Mouse (Mus musculus): Measurements from ENCODE around the gene Dnah9. TPM values are rescaled to one million over a fixed set of nuclear protein-coding genes. Genes with fewer than 3 reads are reported as not detected.

The Dnah9 gene
- 0.84 and 1.2 TPM in 2 replicates for polyA plus RNA-seq (2012; rRNA removed)

GRCm38 (mm10) chr11:66167801-66168651, at the start of gene Dnah9:
Gene Dnah9, minus strand, starts transcription at chr11:66168551.

GRCm38 (mm10) chr11:65806909-65807504, 361.3 kb downstream of the Dnah9 start, which contains the start of gene Zkscan6:
Gene Zkscan6, plus strand, starts transcription at chr11:65807175.

GRCm38 (mm10) chr11:65788154-65788553, 380.2 kb downstream of the Dnah9 start, which contains the start of gene Map2k4:
Gene Map2k4, minus strand, starts transcription at chr11:65788297.

